Mouse (Mus musculus) spleen, adult 2 months (tissue): Measurements from ENCODE around the gene Il25. TPM values are rescaled to one million over a fixed set of nuclear protein-coding genes. Genes with fewer than 3 reads are reported as not detected.

Source experiments
- DNase-seq, 2 experiments: peaks; one replicate each; pipeline versions ENCODE4 v3.0.0 to v3.0.0-alpha.2; 2012 to 2021; ENCODE audit warnings: low spot score in 2 of 2, low read depth in 1 of 2
- H3K27ac ChIP-seq: fragments of 200-500 bp; 2 replicates; pipeline ENCODE4 v1.5.1; 2012; ENCODE audit warnings: low read length, inconsistent platforms; ENCODE audit not compliant: insufficient read depth
- H3K27me3 ChIP-seq: fragments of 200-500 bp; 2 replicates; pipeline ENCODE4 v1.6.1; 2012; ENCODE audit warnings: mild to moderate bottlenecking, moderate library complexity, low read length, inconsistent platforms; ENCODE audit not compliant: control insufficient read depth, insufficient read depth
- H3K36me3 ChIP-seq: fragments of 200-500 bp; 2 replicates; pipeline ENCODE4 v1.6.1; 2012; ENCODE audit warnings: mild to moderate bottlenecking, low read length, inconsistent platforms; ENCODE audit not compliant: control insufficient read depth, insufficient read depth
- H3K4me1 ChIP-seq: fragments of 200-500 bp; 2 replicates; pipeline ENCODE4 v1.6.1; 2011; ENCODE audit warnings: inconsistent platforms; ENCODE audit not compliant: control insufficient read depth, insufficient read depth, insufficient read length
- H3K4me3 ChIP-seq: fragments of 200-500 bp; 2 replicates; pipeline ENCODE4 v1.5.1; 2011; ENCODE audit warnings: mild to moderate bottlenecking, inconsistent platforms; ENCODE audit not compliant: insufficient read depth, insufficient read length; ENCODE audit errors: extremely low read depth
- CTCF ChIP-seq: fragments of 200-500 bp; IDR thresholded peaks from 2 replicates; pipeline ENCODE4 v1.5.1; 2011; ENCODE audit warnings: mild to moderate bottlenecking, inconsistent platforms; ENCODE audit not compliant: insufficient read depth, insufficient read length, insufficient replicate concordance; ENCODE audit errors: extremely low read depth
- POLR2A ChIP-seq: fragments of 200-500 bp; IDR thresholded peaks from 2 replicates; pipeline ENCODE4 v1.6.1; 2011; ENCODE audit warnings: low read depth, low read length, inconsistent platforms
- WGBS: fragments of 180-500 bp; shearing (Covaris S2); methylation state at CpG from one replicate; pipeline ENCODE4 v1.1.7; 2018; 5-methylcytosine and 5-hydroxymethylcytosine counted together
- polyA plus RNA-seq: library from polyadenylated mRNA; depleted of rRNA; stranded (reverse); fragments of >200 nt; gene quantifications from 2 replicates; pipeline ENCODE4 v1.2.3, GENCODE M21; 2012

The Il25 gene
- polyA plus RNA-seq, 1 experiment = not detected

DNA sequence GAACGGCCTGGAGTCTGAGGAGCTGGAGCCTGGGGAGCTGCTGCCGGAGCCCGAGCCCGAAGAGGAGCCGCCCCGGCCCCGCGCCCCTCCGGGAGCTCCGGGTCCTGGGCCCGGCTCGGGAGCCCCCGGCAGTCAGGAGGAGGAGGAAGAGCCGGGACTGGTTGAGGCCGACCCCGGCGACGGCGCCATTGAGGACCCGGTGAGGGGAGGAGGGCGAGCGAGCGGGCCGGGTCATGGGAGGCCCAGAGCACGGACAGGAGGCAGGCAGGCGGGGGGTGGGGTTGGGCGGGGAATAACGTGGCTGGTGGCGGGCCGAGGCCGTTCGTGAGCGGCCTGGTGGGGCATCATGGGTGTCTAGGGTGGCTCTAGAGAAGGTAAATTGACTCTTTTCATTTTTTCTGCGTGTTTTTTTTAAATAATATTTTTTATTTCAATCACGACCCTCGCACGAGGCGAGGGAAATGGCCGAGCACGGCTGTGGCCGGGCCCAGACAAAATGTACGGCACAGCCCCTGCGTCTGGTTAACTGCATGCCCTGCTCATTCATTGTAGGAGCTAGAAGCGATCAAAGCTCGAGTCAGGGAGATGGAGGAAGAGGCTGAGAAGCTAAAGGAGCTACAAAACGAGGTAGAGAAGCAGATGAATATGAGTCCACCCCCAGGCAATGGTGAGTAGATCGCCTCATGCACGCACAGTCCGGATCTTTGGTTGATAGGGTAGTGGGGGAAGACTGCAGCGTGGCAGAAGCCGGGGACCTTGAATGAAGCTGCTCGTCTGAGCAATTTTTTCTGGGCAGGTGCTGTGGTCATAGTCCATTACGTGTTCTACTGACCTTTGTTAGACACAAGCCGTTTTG, 38.0 kb upstream of the Il25 start:
- Histone ChIP-seq H3K4me1 (peaks cover 10% of the 10 kb centered on the region; the same call in 1 of the 2 replicates), H3K4me3 (peak overlapping the region; percentile 99), H3K27ac (peak overlapping the region; percentile 75), H3K36me3 (peaks cover 23% of the 10 kb centered on the region), H3K27me3 (no peaks in the 10 kb centered on the region)
- under 1% methylated on average over 54 of the region's 54 CpGs for WGBS
- no peak for TF ChIP-seq POLR2A
- TF ChIP-seq CTCF = no peak
- DNase-seq = peak in 1 of 2 experiments; percentile 58

DNA sequence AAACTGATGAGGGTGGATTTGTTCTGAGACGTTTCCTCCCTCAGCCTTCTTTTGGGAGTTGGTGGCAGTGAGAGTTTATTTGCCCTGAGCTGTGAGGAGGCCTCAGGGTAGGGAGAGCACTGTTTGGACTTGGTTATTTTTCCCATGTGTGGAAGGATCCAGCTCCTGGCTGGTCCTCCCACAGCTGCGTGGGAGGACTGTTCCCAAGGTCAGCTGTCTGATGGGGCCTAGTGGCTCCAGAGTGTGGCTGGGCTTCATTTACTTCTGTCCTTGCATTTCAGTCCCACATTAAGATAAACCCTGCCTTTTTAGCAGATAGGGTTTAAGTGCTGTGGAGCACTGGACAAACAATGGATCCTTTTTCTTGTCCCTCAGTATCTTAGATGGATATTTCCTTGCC, 35.0 kb upstream of the Il25 start:
- no peaks in the 10 kb centered on the region for H3K27me3 ChIP-seq
- TF ChIP-seq CTCF (no peak), POLR2A (no peak)

DNA sequence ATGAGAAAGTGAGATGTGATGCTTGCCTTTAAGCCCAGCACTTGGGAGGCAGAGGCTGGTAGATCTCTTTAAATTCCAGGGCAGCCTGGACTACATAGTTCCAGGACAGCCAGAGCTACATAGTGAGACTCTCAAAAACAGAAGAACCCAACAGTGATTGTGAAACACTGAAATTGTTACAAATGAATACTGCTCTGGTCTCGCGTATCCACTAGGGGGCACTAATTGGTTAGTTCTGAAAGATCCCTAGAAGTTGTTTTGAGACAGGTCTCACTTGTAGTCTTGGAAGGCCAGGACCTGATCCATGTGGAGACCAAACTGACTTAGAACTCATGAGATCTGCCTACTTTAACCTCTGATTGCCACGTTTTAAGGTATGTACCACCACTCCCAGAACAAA, 32.1 kb upstream of the Il25 start:
- no peak for TF ChIP-seq POLR2A
- no peak for TF ChIP-seq CTCF
- no peak overlapping the region for H3K4me3 ChIP-seq
- no peaks in the 10 kb centered on the region; the same call in 1 of the 2 replicates for H3K4me1 ChIP-seq
- H3K27me3 ChIP-seq = no peaks in the 10 kb centered on the region
- peaks cover 23% of the 10 kb centered on the region for H3K36me3 ChIP-seq
- 2% methylated on average over 3 of the region's 3 CpGs for WGBS
- H3K27ac ChIP-seq = no peak overlapping the region
- peak; percentile 34 to 40 for DNase-seq

More for the DNA sequence above, 35.0 kb upstream of the Il25 start:
- Histone ChIP-seq H3K4me1 (peaks cover 10% of the 10 kb centered on the region; the same call in 1 of the 2 replicates), H3K27ac (no peak overlapping the region), H3K4me3 (no peak overlapping the region), H3K36me3 (peaks cover 23% of the 10 kb centered on the region)
- DNase-seq = no peak
- 80% methylated on average over 2 of the region's 2 CpGs for WGBS

DNA sequence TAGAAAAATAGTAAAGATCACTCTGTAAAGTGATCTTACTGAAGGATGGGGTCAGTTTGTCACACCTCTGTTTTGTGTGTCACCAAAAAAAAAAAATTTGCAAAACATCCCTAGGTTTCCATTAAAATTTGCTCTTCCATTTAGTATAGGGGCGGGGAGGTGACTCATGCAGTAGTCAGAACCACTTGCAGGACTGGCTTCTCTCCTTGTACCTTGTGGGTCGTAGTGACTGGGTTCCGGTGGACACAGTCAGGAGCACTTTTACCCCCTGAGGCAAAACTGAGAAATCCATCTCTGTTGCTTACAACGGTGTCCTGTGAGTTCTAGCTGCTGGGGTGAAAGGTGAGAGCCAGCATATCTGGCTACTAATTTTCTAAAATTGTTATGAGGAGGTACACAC, 28.9 kb upstream of the Il25 start:
- DNase-seq = no peak
- Histone ChIP-seq H3K4me1 (no peaks in the 10 kb centered on the region; the same call in 1 of the 2 replicates), H3K36me3 (peaks cover 2% of the 10 kb centered on the region; the same call in 1 of the 2 replicates), H3K27me3 (no peaks in the 10 kb centered on the region), H3K27ac (no peak overlapping the region), H3K4me3 (no peak overlapping the region)
- WGBS = 92% methylated on average over 4 of the region's 4 CpGs
- TF ChIP-seq CTCF (no peak), POLR2A (no peak)

DNA sequence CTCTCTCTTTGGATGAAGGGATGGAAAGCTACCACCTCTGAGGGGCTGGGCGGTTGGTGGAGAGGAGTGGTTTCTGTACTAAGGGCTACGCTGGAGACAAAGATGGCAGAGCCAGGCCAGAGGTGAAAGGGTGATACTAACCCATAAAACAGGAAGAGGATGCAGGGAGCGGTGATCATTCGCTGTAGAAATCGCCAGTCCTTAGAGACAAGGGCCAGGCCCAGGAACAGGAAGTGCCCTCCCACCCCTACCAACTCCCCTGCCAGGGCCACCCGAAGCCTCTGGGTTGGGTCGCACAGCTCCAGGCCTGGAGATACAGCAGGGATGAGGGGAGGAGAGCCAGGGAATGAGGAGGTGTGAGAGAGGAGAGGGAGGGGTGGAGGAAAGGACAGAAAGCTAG, 23.8 kb upstream of the Il25 start:
- H3K36me3 ChIP-seq = no peaks in the 10 kb centered on the region
- DNase-seq = no peak
- TF ChIP-seq POLR2A (no peak), CTCF (no peak)
- no peak overlapping the region for H3K27ac ChIP-seq
- no peak overlapping the region for H3K4me3 ChIP-seq
- H3K4me1 ChIP-seq = peaks cover 5% of the 10 kb centered on the region
- peaks cover 11% of the 10 kb centered on the region for H3K27me3 ChIP-seq
- 63% methylated on average over 7 of the region's 7 CpGs for WGBS

DNA sequence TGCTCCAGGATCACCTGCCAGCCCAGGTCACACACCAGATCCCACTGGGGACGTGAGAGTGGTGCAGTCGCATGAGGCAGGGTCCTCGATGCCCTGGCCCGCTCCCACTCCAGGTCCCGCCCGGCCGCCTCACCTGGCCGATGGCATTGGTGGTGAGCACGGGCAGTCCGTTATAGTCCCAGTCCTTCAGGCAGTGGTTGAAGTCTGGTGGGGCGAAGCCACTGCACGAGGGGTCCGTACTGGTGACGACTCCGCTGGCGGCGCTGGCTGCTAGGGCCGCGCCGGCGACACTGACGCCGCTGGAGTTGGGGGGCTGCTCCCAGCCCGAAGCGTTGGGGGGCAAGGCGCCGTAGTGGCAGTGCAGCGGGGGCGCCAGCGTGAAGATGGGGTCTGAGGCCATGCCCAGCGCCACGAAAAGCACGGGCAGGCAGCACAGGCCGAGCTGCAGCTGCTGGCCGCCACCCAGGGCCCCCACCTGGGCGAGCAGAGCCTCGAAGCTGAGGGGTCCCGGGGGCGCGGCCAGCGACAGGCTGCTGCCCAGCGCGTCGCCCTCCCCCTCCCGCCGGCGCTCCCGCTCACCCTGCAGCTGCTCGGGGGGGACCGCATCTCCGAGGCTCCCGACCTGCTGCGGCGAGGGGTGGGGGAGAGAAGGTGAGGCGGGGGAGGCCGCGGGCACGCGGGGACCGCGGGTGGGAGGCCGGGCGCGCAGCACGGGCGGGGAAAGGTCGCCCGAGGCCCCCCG, 20.2 kb upstream of the Il25 start:
- peaks cover 5% of the 10 kb centered on the region for H3K4me1 ChIP-seq
- H3K4me3 ChIP-seq = peak overlapping the region; percentile 68; the same call in 1 of the 2 replicates
- peaks cover 11% of the 10 kb centered on the region for H3K27me3 ChIP-seq
- TF ChIP-seq POLR2A = no peak
- 13% methylated on average over 61 of the region's 69 CpGs for WGBS
- no peaks in the 10 kb centered on the region for H3K36me3 ChIP-seq
- no peak overlapping the region for H3K27ac ChIP-seq
- DNase-seq = no peak
